Mouse (Mus musculus) large intestine, adult 2 months (tissue): ENCODE data around the gene Nrxn2. TPM values are rescaled to one million over a fixed set of nuclear protein-coding genes. Genes with fewer than 3 reads are reported as not detected.

Experiments used
- DNase-seq: peaks from one replicate; pipeline ENCODE4 v3.0.0-alpha.2; 2012; ENCODE audit warnings: low read depth, low spot score
- WGBS: fragments of 180-500 bp; shearing (Covaris S2); methylation state at CpG from one replicate; pipeline ENCODE4 v1.1.7; 2018; 5-methylcytosine and 5-hydroxymethylcytosine counted together
- polyA plus RNA-seq: library from polyadenylated mRNA; depleted of rRNA; stranded (reverse); fragments of >200 nt; gene quantifications from 2 replicates; pipeline ENCODE4 v1.2.3, GENCODE M21; 2012; rRNA removed

The Nrxn2 gene
- polyA plus RNA-seq, 1 experiment, result 2.1 TPM

DNA sequence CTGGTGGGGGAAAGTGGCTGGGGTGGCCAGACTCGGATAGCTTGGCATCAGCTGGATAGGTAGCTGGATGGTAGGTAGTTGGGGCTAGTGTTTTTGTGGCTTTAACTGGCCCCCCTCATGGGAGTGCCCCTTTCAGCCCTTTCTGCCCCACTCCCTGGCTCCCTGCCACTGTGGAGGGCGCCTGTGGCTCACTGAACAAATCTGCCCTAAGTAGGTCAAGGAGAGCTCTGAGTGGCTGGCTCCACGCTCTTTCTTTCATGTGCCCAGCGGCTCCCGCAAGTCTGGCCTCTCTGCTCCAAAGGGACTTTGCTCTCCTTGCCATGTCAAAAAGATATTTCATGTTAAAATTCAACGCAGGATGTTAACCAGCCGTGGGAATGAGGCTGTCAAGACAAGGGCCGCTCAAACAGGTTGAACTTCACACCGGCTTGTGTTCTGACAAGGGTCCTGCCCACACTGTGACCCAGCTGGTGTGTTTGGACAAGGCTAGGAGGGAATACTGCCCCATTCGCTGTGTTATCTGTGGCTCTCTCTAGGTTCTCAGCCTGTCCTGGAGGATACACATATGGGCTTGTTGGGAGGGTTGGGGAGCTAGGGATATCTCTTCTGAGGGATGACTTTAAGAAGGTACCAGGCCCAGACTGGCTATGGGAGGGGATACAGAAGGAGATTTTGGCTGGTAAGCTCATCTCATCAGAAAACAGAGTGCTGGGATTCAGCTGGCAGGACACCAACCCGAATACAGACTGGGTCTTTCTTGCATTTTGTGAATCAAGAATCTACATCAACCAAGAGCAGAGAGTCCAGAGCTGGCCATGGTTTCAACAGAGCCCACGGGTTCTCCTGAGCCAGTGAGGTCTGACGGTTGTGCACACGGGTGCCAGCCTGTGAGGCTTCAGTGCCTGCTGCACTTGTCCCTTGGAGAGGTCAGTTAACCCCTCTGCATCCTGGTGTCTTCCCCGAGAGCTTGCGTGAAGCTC lies 130.2 kb downstream of the Nrxn2 start:
- WGBS, result 48% methylated on average over 16 of the region's 16 CpGs

DNA sequence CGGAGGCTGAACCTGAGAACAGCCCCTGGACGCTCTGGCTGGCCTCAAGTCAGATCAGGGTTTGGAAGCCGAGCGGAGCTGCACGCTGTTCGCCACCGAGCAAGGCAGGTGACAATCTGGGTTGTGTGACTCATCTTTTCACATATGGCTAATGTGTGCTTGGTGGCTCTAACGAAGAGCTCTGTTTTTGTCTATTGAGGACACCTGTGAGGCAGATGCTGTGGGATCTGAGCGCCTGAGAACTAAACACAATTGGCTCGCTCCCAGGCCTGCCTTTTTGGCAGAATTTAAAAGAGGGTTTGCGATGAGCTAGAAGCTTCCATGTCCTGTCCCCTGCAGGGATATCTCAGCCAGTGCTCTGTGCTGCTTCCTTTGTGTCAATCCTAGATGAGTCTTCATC lies 131.0 kb downstream of the Nrxn2 start:
- no peak for DNase-seq

More for the DNA sequence above, 130.2 kb downstream of the Nrxn2 start:
- no peak for DNase-seq

DNA sequence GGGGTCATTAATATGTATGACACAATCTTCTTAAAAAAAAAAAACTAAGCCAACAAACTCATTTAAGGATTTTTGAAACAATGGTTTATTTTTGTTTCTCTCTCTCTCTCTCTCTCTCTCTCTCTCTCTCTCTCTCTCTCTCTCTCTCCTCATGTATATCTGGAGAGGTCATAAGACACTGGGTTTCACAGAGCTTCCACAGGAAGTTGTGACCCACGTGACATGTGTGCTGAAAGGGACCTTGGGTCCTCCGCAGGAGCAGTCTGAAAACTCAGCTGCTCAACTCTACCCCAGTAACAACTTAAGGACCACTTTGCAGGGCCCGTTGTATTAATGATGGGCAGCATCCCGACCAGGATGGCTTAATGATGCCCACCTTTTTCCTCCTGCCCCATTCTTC lies 132.7 kb downstream of the Nrxn2 start:
- DNase-seq, result no peak
- WGBS, result 61% methylated on average over 4 of the region's 4 CpGs

More for the DNA sequence above, 131.0 kb downstream of the Nrxn2 start:
- 83% methylated on average over 11 of the region's 11 CpGs for WGBS

DNA sequence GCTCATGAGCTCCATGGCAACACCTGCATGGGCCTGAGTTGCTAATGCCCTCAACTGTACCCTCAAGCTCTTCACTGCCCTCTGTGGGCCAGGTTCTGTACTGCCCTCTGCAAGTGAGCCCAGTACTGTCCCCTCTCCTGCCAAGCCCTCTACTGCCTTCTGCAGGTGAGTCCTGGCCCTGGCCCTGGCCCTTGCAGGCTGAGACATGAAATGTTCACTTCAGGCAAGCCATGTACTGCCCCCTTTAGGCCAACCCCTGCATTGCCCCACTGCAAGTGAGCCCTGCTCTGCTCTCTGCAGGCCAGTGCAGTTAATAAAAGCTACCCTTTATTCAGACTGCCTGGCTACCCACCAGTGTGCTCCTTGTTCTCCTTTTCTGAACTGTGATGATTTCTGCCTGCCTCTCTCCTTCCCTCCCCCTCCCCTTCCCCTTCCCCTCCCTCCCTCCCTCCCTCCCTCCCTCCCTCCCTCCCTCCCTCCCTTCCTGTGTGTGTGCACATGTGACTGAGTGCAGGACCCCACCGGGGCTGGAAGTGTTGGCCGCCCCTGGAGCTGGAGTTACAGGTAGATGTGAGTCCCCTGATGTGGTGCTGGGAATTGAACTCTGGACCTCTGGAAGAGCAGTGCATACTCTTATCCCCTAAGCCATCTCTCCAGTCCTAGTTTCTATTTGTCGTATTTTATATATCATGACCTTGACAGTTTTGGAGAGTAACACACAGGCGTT lies 133.9 kb downstream of the Nrxn2 start:
- DNase-seq, result peak; percentile 8
- 72% methylated on average over 3 of the region's 4 CpGs for WGBS

DNA sequence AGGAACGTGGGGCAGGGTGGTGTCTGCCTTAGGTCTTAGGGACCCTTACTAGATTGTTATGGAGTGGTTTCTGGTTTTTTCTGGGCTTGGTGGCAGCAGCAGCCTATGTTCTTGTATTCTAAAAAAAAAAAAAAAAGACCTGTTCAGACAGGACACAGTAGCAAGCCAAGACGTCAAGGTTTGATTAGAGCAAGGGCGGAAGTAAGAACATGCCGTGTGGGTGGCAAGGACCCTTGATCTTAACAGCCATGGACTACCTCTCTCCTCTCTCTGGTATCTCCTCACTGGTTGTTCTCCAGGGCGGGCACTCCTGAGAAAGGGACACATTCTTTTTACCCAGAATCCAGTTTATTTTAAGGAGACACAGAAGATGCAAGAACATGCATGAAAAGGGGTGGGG lies 134.6 kb downstream of the Nrxn2 start:
- 78% methylated on average over 5 of the region's 5 CpGs for WGBS
- no peak for DNase-seq

DNA sequence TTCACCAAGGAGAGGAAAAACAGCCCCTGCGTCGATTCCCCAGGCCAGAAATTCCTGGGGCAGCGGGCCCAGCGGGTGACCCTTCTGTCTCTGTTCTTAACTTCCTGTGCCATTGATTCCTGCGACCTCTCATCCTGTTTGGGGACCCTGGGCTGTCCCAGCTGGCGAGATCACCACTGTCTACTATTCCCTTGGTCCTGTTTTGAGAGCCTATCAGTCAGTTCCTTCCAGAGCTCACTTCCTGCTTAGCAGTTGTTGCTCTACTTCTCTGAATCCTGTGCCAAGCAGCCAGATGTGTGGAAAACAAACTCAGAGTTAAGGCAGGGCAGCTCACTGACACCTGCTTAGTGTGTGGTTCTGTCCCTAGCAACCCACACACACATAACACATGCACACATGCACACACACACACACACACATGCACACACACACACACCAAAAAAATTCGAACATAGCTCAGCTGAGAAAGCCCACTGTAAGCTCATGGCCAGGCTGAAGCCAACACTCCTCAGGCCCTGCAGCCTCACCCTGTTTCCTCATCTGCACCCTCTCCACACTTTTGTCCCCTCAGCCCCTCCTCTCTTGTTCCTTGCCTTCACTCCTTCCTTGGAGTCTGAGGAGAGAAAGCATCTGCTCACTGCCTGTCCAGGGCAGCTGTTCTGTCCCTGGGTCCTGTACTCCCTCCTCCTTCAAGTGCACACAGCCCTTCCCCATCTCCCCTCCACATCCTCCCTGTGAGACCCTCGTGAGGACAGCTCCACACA lies 135.5 kb downstream of the Nrxn2 start:
- WGBS, result 44% methylated on average over 8 of the region's 8 CpGs
- no peak for DNase-seq

DNA sequence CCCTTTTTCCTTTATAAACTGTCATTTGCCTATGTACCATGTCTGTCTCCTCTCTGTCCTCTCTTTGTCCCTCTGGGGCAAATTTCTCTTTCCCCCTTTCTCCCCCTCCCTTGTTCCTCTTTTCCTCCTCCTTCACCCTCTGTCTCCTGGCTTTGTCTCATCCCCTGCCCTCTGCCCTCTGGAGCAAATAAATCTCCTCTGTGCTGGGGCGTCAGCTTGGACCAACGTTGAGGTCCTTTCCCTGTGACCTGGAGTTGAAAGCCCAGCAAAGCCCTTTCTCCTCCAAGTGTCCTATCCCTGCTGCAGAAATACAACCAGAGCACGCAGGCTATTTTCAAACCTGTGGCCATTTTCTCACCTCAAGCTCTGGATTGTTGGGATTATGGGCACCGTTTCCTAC lies 141.0 kb downstream of the Nrxn2 start:
- no peak for DNase-seq
- WGBS, result 59% methylated on average over 4 of the region's 4 CpGs

DNA sequence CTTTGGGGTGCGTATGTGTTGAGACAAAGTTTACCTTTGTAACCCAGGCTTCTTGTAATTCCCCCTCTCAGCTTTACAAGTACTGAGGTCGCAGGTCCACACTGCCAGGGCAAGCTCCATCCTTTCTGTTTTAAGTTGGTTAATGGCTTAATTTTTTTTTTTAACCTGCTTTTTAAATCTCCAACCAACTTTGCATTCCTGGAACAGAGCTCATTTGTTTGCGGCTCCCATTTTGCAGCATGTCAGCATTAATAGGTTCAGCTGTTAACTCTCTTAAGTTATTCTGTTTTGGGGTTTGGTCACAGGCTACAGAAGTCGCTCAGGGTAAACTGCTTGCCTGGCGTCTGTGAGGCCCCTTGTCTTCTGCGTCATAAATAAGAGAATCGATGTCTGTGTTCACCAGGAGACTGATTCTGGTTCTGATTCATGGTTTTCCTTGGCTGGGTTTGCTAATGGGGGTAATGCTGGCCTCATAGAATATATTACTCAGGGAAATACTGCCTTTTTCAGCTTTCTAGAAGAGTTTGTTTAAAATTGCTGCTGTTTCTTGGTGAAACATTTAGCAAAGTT lies 141.8 kb downstream of the Nrxn2 start:
- DNase-seq, result no peak
- 60% methylated on average over 7 of the region's 7 CpGs for WGBS

DNA sequence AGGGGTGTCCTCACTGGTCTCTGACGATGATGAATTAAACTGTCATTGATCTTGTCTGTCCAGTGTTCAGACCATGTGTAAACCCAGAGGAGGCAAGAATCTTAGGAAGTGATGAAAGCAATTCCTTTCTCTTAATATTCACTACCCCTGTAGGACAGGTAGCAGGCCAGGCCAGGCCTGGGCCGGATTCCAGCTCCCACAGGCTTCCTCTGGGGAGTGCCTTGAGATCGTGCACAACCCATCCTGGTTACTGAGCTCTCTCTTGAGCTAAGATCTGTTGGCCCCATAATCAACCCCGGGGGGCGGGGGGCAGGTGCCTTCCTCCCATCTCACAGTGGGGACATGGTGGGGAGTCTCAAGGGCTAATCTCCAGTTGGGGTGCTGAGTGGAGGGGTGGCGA lies 146.6 kb downstream of the Nrxn2 start:
- WGBS, result 85% methylated on average over 6 of the region's 6 CpGs
- no peak for DNase-seq

DNA sequence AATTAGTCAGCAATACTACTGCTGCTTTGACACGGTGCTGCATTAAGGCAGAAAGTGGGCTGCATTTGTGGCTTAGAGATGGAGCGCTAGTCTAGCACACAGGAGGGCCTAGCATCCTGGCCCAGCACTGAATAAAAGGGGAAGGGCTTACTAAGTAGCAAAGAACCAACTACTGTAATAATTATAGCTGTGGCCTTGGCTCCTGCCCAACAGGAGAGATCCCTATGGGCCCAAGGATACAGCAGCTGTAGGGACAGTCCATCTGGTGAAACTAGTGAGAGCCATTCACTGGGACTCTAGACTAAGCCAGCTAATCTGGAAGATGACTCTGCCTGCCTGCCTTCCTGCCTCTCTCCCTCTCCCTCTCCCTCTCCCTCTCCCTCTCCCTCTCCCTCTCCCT lies 147.9 kb downstream of the Nrxn2 start:
- 87% methylated on average over 2 of the region's 2 CpGs for WGBS
- no peak for DNase-seq

DNA sequence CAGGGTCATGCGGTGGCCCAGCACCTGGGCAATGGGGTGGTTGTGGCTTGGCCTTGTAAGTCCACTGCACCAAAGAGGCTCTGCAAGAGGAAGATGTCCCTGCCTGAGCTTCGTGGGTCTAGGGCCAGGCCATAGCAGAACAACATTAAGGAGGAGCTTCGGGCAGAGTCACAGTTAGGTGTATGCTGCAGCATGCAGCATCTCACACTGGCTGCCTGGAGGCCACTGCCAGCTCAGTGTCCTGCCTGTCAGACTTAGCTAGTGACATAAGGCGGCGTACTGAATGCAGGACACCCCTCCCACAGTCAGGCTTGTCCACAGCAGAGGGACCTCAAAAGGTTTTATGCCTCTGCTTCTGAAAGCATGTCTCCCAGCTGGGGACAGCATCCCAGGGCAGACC lies 150.5 kb downstream of the Nrxn2 start:
- 88% methylated on average over 5 of the region's 5 CpGs for WGBS
- DNase-seq, result no peak

DNA sequence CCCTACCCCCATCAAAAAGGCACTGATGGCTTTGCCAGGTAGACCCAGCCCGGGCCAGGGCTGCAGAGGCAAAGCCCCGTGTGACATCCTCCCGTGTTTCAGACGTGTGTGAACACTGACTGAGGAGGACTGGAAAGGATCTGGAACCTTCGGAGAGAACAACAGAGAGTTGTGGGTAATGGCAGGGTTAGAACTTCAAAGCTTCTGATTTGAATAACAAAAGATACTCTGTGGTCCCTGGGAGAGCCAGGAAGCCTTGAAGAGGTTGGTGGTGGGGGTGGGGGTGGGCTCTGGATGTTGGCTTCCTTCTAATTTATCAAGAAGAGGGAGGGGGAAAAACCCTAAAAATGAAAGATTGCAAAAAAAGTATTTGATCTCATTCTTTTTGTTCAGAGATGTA lies 151.0 kb downstream of the Nrxn2 start:
- 50% methylated on average over 5 of the region's 5 CpGs for WGBS
- no peak for DNase-seq

DNA sequence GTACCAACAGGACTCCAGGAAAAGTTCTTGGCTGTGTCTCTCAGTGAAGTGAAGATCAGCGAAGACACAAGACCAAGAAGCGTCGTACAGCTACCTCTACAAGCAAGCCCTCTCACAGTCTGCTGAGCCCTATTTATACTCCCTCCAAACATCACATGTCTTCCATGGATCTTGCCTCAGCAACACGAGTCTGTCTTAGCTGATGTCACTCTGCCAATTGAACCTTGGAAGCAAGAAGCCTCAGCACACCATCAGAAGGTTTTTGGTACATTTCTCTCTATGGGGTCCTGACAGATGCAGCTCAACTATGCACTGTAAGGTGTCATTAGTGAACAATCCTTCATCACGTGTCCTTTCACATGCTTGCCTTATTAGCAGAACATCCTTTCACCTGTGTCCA lies 152.9 kb downstream of the Nrxn2 start:
- no peak for DNase-seq
- 75% methylated on average over 5 of the region's 5 CpGs for WGBS

DNA sequence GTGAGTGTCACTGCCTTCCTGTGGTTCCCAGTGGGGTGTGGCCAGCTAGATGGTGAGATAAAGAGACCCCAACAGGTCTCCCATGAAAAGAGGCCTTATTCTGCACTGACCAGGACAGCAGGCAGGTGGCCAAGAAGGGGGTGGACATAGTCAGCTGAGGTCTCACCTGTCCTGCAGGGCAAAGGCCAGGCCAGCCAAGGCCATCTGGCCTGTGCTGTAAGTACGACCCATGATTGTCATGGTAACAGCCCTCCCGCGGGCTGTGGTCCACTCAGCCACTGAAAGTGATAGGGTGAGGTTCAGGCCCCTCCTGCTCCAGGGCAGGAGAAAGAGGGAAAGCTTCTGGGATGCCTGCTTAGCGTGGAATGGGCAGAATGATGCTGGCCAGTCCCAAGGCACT lies 153.5 kb downstream of the Nrxn2 start:
- no peak for DNase-seq
- 24% methylated on average over 4 of the region's 4 CpGs for WGBS

Other genes starting within 250 kb of the Nrxn2 start
- gene Majin, start 234.3 kb upstream of the Nrxn2 start, polyA plus RNA-seq, result 1.2 and 1.9 TPM in 2 replicates
- 0.48 and 0.70 TPM in 2 replicates for gene Gpha2, start 192.4 kb upstream of the Nrxn2 start, polyA plus RNA-seq
- 38.1 and 44.0 TPM in 2 replicates for gene Ppp2r5b, start 182.9 kb upstream of the Nrxn2 start, polyA plus RNA-seq
- 23.3 and 32.0 TPM in 2 replicates for gene Atg2a, start 177.1 kb upstream of the Nrxn2 start, polyA plus RNA-seq
- 142 and 291 TPM in 2 replicates for gene Ehd1, start 142.0 kb upstream of the Nrxn2 start, polyA plus RNA-seq
- 20.7 and 32.6 TPM in 2 replicates for gene Cdc42bpg, start 112.3 kb upstream of the Nrxn2 start, polyA plus RNA-seq
- gene Men1, start 83.8 kb upstream of the Nrxn2 start, polyA plus RNA-seq, result 35.5 and 40.5 TPM in 2 replicates
- gene Map4k2, start 77.6 kb upstream of the Nrxn2 start, polyA plus RNA-seq, result 40.8 and 64.0 TPM in 2 replicates
- 61.1 and 86.4 TPM in 2 replicates for gene Sf1, start 55.0 kb upstream of the Nrxn2 start, polyA plus RNA-seq
- gene Pygm, start 34.3 kb upstream of the Nrxn2 start, polyA plus RNA-seq, result 7.9 and 10.2 TPM in 2 replicates
- gene Rasgrp2, start 19.4 kb upstream of the Nrxn2 start, polyA plus RNA-seq, result 41.0 and 41.9 TPM in 2 replicates
- gene Slc22a12, start 124.3 kb downstream of the Nrxn2 start, polyA plus RNA-seq, result 0.15 TPM in 1 of 2 replicates, not detected in the other